Mouse (Mus musculus) megakaryocyte, embryonic 14.5 days (primary cell): ENCODE data around the gene Ly75.

ENCODE experiments used
- FLI1 ChIP-seq: IDR thresholded peaks from 2 replicates; pipeline ENCODE4 v1.6.1; 2012; ENCODE audit warnings: low read length, inconsistent platforms, mixed read lengths
- GATA1 ChIP-seq: IDR thresholded peaks from 3 replicates; pipeline ENCODE4 v1.6.1; 2012; ENCODE audit warnings: mixed read lengths, low read length, inconsistent platforms, borderline replicate concordance

GRCm38 (mm10) chr2:60393786-60394185, 10.7 kb upstream of the Ly75 start:
- TF ChIP-seq GATA1 (no peak), FLI1 (no peak)
